Mouse (Mus musculus): ENCODE measurements around the gene Tpst1.

- TF ChIP-seq TAL1 (conservative IDR thresholded peaks at IDR 0.05; ENCODE audit: low read depth, low read length) (no peak), CTCF (IDR thresholded peaks at IDR 0.05; ENCODE audit: low read depth, low read length) (no peak), GATA1 (IDR thresholded peaks at IDR 0.05; ENCODE audit: borderline replicate concordance, low read length) (no peak), POLR2AphosphoS5 (IDR thresholded peaks at IDR 0.05; ENCODE audit: insufficient replicate concordance, low read depth, low read length) (no peak), GATA2 (IDR thresholded peaks at IDR 0.05; ENCODE audit: borderline replicate concordance, low read depth, low read length) (no peak)
These were observed 44.8 kb downstream of the Tpst1 start for GRCm38 (mm10) chr5:130117932-130118331.

All from G1E (cell line).